Mouse (Mus musculus): Measurements from ENCODE around the gene Usp18.

GRCm38 (mm10) chr6:121200458-121200857, 45.2 kb upstream of the Usp18 start:
- TF ChIP-seq GATA1 (IDR thresholded peaks at IDR 0.05; ENCODE audit: borderline replicate concordance, low read length) (no peak), FLI1 (IDR thresholded peaks at IDR 0.05; ENCODE audit: low read length) (no peak)

Measured in megakaryocyte, embryonic 14.5 days (primary cell).